Mouse (Mus musculus) liver, embryonic 14.5 days (tissue): ENCODE data around the gene Gm17490. TPM values are rescaled to one million over a fixed set of nuclear protein-coding genes. Genes with fewer than 3 reads are reported as not detected.

Source experiments
- ATAC-seq: fragments of 200-750 bp; cut with Nextera tagmentation; 2 replicates; pipeline ENCODE4 v1.8.0; 2017; ENCODE audit warnings: moderate number of reproducible peaks, mild to moderate bottlenecking, moderate library complexity; ENCODE audit not compliant: insufficient read depth
- DNase-seq, 3 experiments: peaks; one replicate each; pipeline ENCODE4 v3.0.0-alpha.2; 2012 to 2013; ENCODE audit warnings: low read depth in 3 of 3, low spot score in 3 of 3
- H3K27ac ChIP-seq: fragments of 300-500 bp; sonication (generic); 2 replicates; pipeline ENCODE4 v1.5.1; 2014; ENCODE audit warnings: moderate library complexity, mild to moderate bottlenecking, control low read depth, inconsistent platforms
- H3K27me3 ChIP-seq: fragments of 300-500 bp; sonication (generic); 2 replicates; pipeline ENCODE4 v1.6.1; 2014; ENCODE audit warnings: mild to moderate bottlenecking, low read length, moderate library complexity; ENCODE audit not compliant: control insufficient read depth, insufficient read depth
- H3K36me3 ChIP-seq: fragments of 300-500 bp; sonication (generic); replicated peaks from 2 replicates; pipeline ENCODE4 v1.6.1; 2014; ENCODE audit warnings: low read depth; ENCODE audit not compliant: control insufficient read depth, insufficient read depth
- H3K4me1 ChIP-seq, 2 experiments: fragments of 200-500 bp in 1 of 2; fragments of 300-500 bp in 1 of 2; sonication (generic) in 1 of 2; replicated peaks; 2 replicates each; pipeline ENCODE4 v1.6.1; 2012 to 2014; ENCODE audit warnings: antibody characterized with exemption in 1 of 2, inconsistent platforms in 1 of 2, low read length in 1 of 2; ENCODE audit not compliant: control insufficient read depth in 2 of 2, insufficient read depth in 2 of 2
- H3K4me2 ChIP-seq: fragments of 300-500 bp; sonication (generic); 2 replicates; pipeline ENCODE4 v1.6.1; 2014; ENCODE audit warnings: low read depth, mild to moderate bottlenecking, control low read depth, moderate library complexity
- H3K4me3 ChIP-seq, 2 experiments: fragments of 200-500 bp in 1 of 2; fragments of 300-500 bp in 1 of 2; sonication (generic) in 1 of 2; 2 replicates each; pipeline ENCODE4 v1.5.1; 2012 to 2014; ENCODE audit warnings: low read depth in 2 of 2, low read length in 2 of 2, mild to moderate bottlenecking in 2 of 2, control low read depth in 1 of 2, inconsistent platforms in 1 of 2, moderate library complexity in 1 of 2; ENCODE audit not compliant: insufficient read depth in 1 of 2
- H3K9ac ChIP-seq: fragments of 300-500 bp; sonication (generic); replicated peaks from 2 replicates; pipeline ENCODE4 v1.6.1; 2014; ENCODE audit warnings: mild to moderate bottlenecking, control low read depth, moderate library complexity
- H3K9me3 ChIP-seq: fragments of 300-500 bp; sonication (generic); 2 replicates; pipeline ENCODE4 v1.6.1; 2016; ENCODE audit warnings: low read length, mixed read lengths; ENCODE audit not compliant: control insufficient read depth
- CTCF ChIP-seq: IDR thresholded peaks from 2 replicates; pipeline ENCODE4 v1.5.1; 2016; ENCODE audit warnings: antibody characterized with exemption, low read depth, control low read depth
- EP300 ChIP-seq: IDR thresholded peaks from 2 replicates; pipeline ENCODE4 v1.6.1; 2016; ENCODE audit warnings: antibody characterized with exemption, low read depth
- WGBS: fragments of 180-500 bp; shearing (Covaris S2); extraction: QIAGEN DNeasy Blood & Tissue Kit; methylation state at CpG from one replicate; pipeline ENCODE4 v1.1.7; 2014; ENCODE audit not compliant: insufficient replicate concordance; 5-methylcytosine and 5-hydroxymethylcytosine counted together
- polyA plus RNA-seq, 2 experiments: library from polyadenylated mRNA; depleted of rRNA in 1 of 2; stranded (reverse) in 1 of 2; unstranded in 1 of 2; fragments of >200 nt; fragmentation: Nextera tagmentation in 1 of 2; extraction: Ambion mirVana in 1 of 2; gene quantifications; 2 replicates each; pipeline versions ENCODE4 v1.2.1 to v1.2.3; 2012 to 2014

Gm17490 gene
- polyA plus RNA-seq, 2 experiments = not detected

DNA sequence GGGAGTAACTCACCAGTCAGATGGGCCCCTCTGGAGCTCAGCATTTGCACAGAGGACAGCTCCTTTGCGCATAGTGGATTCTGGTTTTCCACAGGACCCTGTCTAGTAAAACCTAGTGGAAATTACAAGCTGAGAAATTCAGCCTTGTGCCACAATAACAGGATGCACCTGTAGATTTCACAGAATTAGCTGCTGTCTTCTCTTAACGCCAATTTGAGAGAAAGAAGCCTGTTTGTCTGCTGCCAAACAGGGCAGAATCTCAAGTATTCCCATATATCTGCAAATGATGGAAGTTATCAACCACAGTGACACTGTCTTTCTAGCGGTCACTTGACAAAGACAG is 10.0 kb upstream of the Gm17490 start:
- Histone ChIP-seq H3K4me2 (no peak overlapping the region), H3K9ac (no peak overlapping the region), H3K9me3 (no peaks in the 10 kb centered on the region), H3K4me3 (no peak overlapping the region), H3K27ac (no peak overlapping the region), H3K4me1 (no peaks in the 10 kb centered on the region), H3K36me3 (no peaks in the 10 kb centered on the region), H3K27me3 (no peaks in the 10 kb centered on the region)
- ATAC-seq (no peak), DNase-seq (no peak)
- TF ChIP-seq EP300 (no peak), CTCF (no peak)
- WGBS = 46% methylated on average over 3 of the region's 3 CpGs

DNA sequence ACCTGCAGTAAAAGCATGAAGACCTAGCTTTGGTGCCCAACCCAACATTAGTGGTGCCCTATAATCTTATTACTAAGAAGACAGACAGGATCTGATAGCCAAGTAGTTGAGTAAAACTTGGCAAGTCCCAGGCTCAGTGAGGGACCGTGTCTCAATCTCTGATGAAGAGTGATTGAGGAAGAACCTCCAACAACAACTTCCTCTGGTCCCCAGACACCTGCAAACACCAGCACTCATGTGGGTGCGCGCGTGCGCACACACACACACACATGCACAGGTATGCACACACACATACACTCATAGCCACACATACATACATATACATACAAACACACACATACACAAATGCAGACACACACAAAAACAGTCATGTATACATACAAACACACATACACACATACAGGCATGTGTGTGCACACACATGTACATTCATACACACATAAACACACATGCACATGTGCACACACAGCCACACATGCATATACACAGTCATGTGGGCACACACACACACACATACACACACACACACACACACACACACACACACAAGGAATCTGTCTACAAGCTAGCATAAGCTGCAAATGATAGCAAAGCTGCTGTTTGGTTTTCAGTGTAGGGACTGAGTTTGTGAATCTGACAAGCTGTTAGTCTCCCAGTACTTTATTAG is 9.5 kb upstream of the Gm17490 start:
- TF ChIP-seq CTCF (no peak), EP300 (no peak)
- H3K27ac ChIP-seq = no peak overlapping the region
- DNase-seq = no peak

DNA sequence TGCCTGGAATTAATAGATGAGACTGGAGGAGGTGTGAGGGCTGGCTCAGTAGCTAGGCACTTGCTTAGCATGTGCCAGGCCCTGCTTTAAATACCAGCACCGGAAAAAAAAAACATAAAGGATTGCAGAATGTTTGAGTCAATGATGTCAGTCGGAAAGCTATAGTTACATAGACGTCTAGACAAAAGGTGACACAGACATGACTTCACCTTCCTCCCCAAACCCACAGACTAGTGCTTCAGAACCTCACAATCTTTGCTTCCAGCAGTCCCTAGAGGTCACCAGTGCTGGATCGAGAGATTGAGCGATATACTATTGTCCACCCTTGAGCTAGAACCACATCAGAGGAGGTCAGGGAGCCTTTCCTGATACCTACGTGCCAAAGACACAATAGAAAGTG is 9.0 kb upstream of the Gm17490 start:
- H3K36me3 ChIP-seq = no peaks in the 10 kb centered on the region
- no peaks in the 10 kb centered on the region for H3K27me3 ChIP-seq
- no peaks in the 10 kb centered on the region for H3K4me1 ChIP-seq
- H3K9ac ChIP-seq = no peak overlapping the region
- H3K4me2 ChIP-seq = no peak overlapping the region
- TF ChIP-seq EP300 (no peak), CTCF (no peak)
- WGBS = 64% methylated on average over 6 of the region's 6 CpGs
- no peak overlapping the region for H3K27ac ChIP-seq
- DNase-seq (no peak), ATAC-seq (no peak)
- H3K9me3 ChIP-seq = no peaks in the 10 kb centered on the region
- H3K4me3 ChIP-seq = no peak overlapping the region

More for the DNA sequence above, 9.5 kb upstream of the Gm17490 start:
- Histone ChIP-seq H3K9me3 (no peaks in the 10 kb centered on the region), H3K9ac (no peak overlapping the region), H3K4me3 (no peak overlapping the region), H3K27me3 (no peaks in the 10 kb centered on the region), H3K4me1 (no peaks in the 10 kb centered on the region), H3K36me3 (no peaks in the 10 kb centered on the region), H3K4me2 (no peak overlapping the region)
- WGBS = 75% methylated on average over 5 of the region's 5 CpGs
- no peak for ATAC-seq

DNA sequence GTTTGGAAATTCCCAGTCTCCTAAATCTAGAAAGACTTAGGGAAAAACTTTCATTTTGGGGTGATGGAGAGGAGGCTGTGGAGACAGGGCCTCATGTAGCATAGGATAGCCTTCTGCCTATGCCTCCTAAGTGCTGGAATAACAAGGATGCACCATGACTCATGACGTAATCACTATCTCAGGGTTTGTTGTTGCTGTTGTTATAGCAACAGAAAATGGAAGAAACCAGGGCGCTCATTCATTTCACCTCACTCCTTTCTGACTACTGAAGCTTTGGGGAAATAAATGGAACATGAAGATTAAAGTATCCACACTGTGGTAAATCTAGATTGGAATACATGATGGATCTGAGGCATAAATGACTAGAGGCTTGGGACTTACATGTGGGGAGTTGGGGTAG is 2.3 kb downstream of the Gm17490 start:
- 64% methylated on average over 2 of the region's 2 CpGs for WGBS

DNA sequence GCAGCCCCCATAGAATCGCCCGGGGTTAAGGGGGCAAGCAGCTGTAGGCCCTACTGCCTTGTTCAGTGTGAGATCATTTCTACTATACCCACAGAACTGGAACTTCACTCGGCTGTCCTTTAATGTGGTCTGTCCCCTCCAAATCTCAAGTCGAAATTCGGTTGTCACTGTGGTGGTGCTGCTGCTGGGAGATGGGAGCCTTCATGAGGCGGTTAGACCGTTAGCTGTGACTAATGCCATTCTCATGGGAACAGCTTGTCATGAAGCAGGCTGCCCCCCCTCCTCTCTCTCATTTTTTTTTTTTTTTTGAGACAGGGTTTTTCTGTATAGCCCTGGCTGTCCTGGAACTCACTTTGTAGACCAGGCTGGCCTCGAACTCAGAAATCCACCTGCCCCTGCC is 2.9 kb downstream of the Gm17490 start:
- no peak for TF ChIP-seq CTCF
- TF ChIP-seq EP300 = no peak
- Histone ChIP-seq H3K9me3 (no peaks in the 10 kb centered on the region), H3K36me3 (no peaks in the 10 kb centered on the region), H3K4me1 (no peaks in the 10 kb centered on the region), H3K27ac (no peak overlapping the region), H3K4me3 (no peak overlapping the region), H3K27me3 (no peaks in the 10 kb centered on the region), H3K9ac (no peak overlapping the region), H3K4me2 (no peak overlapping the region)
- ATAC-seq (no peak), DNase-seq (no peak)
- WGBS = 65% methylated on average over 8 of the region's 8 CpGs

More for the DNA sequence above, 2.3 kb downstream of the Gm17490 start:
- no peaks in the 10 kb centered on the region for H3K27me3 ChIP-seq
- ATAC-seq (no peak), DNase-seq (no peak)
- no peak overlapping the region for H3K4me3 ChIP-seq
- H3K27ac ChIP-seq = no peak overlapping the region
- H3K9me3 ChIP-seq = no peaks in the 10 kb centered on the region
- H3K9ac ChIP-seq = no peak overlapping the region
- H3K36me3 ChIP-seq = no peaks in the 10 kb centered on the region
- H3K4me2 ChIP-seq = no peak overlapping the region
- TF ChIP-seq CTCF = no peak
- TF ChIP-seq EP300 = no peak
- no peaks in the 10 kb centered on the region for H3K4me1 ChIP-seq
